13 mouse cellular contexts compared by ENCODE assay signal in the genomic region with DNA sequence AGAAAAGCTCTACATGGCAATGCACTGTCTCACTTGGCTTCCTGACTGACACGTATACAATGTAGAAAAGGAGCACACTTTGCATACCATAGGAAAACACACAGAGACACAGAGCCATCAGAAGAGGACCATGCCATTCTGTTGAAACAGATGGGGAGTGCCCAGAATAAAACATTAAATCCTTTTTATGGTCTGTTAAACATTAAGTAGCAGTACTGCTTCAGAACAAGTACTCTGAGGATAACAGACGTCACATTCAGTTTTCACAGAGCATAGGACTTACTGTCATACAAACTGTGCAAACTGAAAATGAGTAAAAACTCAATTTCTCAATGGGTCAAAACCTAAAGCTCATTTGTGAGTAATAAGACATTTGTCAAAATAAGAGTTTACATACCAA.
"Had no signal": no experiment of that assay in that cellular context is flagged by ENCODE, and none has a peak within 500 bp of the region (broad histone marks: within the 10 kb centered on the region; RNA-seq: fewer than 3 reads in every experiment).

No protein-coding gene starts in this region.

- H3K27ac ChIP-seq: layer of hippocampus, adult 2 months; left cerebral cortex, adult 2 months; liver, embryonic 13.5 days; midbrain, embryonic 12.5 days; stomach, embryonic 15.5 days had no signal

- DNase-seq: kidney, adult 18-20 months; kidney, postnatal 14 days; layer of hippocampus, adult 9-11 months; layer of hippocampus, postnatal 36 days; liver, embryonic 13.5 days; lung, adult 2 months; lung, postnatal 14 days; lung, postnatal 4 days; thymus, postnatal 36 days had no signal

- H3K27me3 ChIP-seq: liver, embryonic 13.5 days; midbrain, embryonic 12.5 days; stomach, embryonic 15.5 days had no signal

- H3K36me3 ChIP-seq: liver, embryonic 13.5 days; midbrain, embryonic 12.5 days; stomach, embryonic 15.5 days had no signal

- H3K4me3 ChIP-seq: layer of hippocampus, adult 2 months; left cerebral cortex, adult 2 months; liver, embryonic 13.5 days; midbrain, embryonic 12.5 days; stomach, embryonic 15.5 days had no signal

- H3K4me2 ChIP-seq: liver, embryonic 13.5 days; midbrain, embryonic 12.5 days; stomach, embryonic 15.5 days had no signal

- H3K9me3 ChIP-seq: liver, embryonic 13.5 days; midbrain, embryonic 12.5 days; stomach, embryonic 15.5 days had no signal

- H3K9ac ChIP-seq: liver, embryonic 13.5 days; midbrain, embryonic 12.5 days; stomach, embryonic 15.5 days had no signal
